Mouse (Mus musculus) MEL (cell line): ENCODE results near the gene Carm1.

Experiments
- CHD2 ChIP-seq: IDR thresholded peaks from 2 replicates; pipeline ENCODE4 v1.6.1; 2011; ENCODE audit warnings: low read length, improper control_type of control experiment
- CTCF ChIP-seq, 3 experiments: IDR thresholded peaks in 2 of 3; conservative IDR thresholded peaks in 1 of 3; 2 replicates each; pipeline ENCODE4 v1.5.1; 2011 to 2012; ENCODE audit warnings: low read length in 3 of 3, low read depth in 2 of 3, mild to moderate bottlenecking in 2 of 3, improper control_type of control experiment in 1 of 3, inconsistent platforms in 1 of 3, mixed read lengths in 1 of 3, moderate library complexity in 1 of 3; ENCODE audit not compliant: control insufficient read depth in 1 of 3, insufficient read depth in 1 of 3, poor library complexity in 1 of 3, severe bottlenecking in 1 of 3
- EP300 ChIP-seq, 2 experiments: IDR thresholded peaks; 2 replicates each; pipeline ENCODE4 v1.6.1; 2011; ENCODE audit warnings: improper control_type of control experiment in 2 of 2, low read length in 2 of 2, low read depth in 1 of 2, mild to moderate bottlenecking in 1 of 2
- GATA1 ChIP-seq: IDR thresholded peaks from 2 replicates; pipeline ENCODE4 v1.6.1; 2011; ENCODE audit warnings: low read depth, low read length, improper control_type of control experiment
- HCFC1 ChIP-seq: IDR thresholded peaks from 2 replicates; pipeline ENCODE4 v1.6.1; 2012; ENCODE audit warnings: low read depth, mild to moderate bottlenecking, inconsistent platforms, low read length, improper control_type of control experiment, moderate library complexity
- JUND ChIP-seq: IDR thresholded peaks from 2 replicates; pipeline ENCODE4 v1.6.1; 2011; ENCODE audit warnings: low read depth, mild to moderate bottlenecking, improper control_type of control experiment, low read length
- KAT2A ChIP-seq: conservative IDR thresholded peaks from 2 replicates; pipeline ENCODE4 v1.6.1; 2012; ENCODE audit warnings: low read depth, low read length, improper control_type of control experiment, inconsistent platforms
- MAX ChIP-seq: IDR thresholded peaks from 2 replicates; pipeline ENCODE4 v1.6.1; 2011; ENCODE audit warnings: low read length, improper control_type of control experiment
- MEF2A ChIP-seq: IDR thresholded peaks from 2 replicates; pipeline ENCODE4 v1.6.1; 2014; ENCODE audit warnings: low read depth, mild to moderate bottlenecking, inconsistent platforms, low read length, improper control_type of control experiment; ENCODE audit not compliant: poor library complexity, insufficient replicate concordance, severe bottlenecking; ENCODE audit errors: extremely low read depth
- NRF1 ChIP-seq: IDR thresholded peaks from 2 replicates; pipeline ENCODE4 v1.6.1; 2014; ENCODE audit warnings: low read depth, mild to moderate bottlenecking, inconsistent platforms, low read length, improper control_type of control experiment, moderate library complexity; ENCODE audit not compliant: poor library complexity, insufficient read depth, severe bottlenecking
- POLR2A ChIP-seq, 2 experiments: IDR thresholded peaks; 2 replicates each; pipeline ENCODE4 v1.6.1; 2011 to 2012; ENCODE audit warnings: low read length in 2 of 2, mild to moderate bottlenecking in 2 of 2, control low read depth in 1 of 2, improper control_type of control experiment in 1 of 2, low read depth in 1 of 2, moderate library complexity in 1 of 2; ENCODE audit not compliant: control insufficient read depth in 1 of 2, insufficient read depth in 1 of 2, poor library complexity in 1 of 2
- TBP ChIP-seq: IDR thresholded peaks from 2 replicates; pipeline ENCODE4 v1.8.0; 2011; ENCODE audit warnings: low read depth, low read length, improper control_type of control experiment
- USF1 ChIP-seq: IDR thresholded peaks from 2 replicates; pipeline ENCODE4 v1.6.1; 2014; ENCODE audit warnings: low read depth, mild to moderate bottlenecking, inconsistent platforms, low read length, improper control_type of control experiment, moderate library complexity
- ZKSCAN1 ChIP-seq: IDR thresholded peaks from 2 replicates; pipeline ENCODE4 v1.6.1; 2012; ENCODE audit warnings: low read depth, mild to moderate bottlenecking, inconsistent platforms, low read length, improper control_type of control experiment, moderate library complexity

- no peak for TF ChIP-seq JUND
- no peak for TF ChIP-seq NRF1
- TF ChIP-seq ZKSCAN1 = no peak
- no peak for TF ChIP-seq GATA1
- no peak for TF ChIP-seq CTCF (IDR thresholded peaks at IDR 0.05 in 2 of 3, conservative IDR thresholded peaks at IDR 0.05 in 1 of 3; ENCODE audit: control insufficient read depth in 1 of 3, insufficient read depth in 1 of 3, low read depth in 2 of 3, low read length in 3 of 3, poor library complexity in 1 of 3, severe bottlenecking in 1 of 3)
- no peak for TF ChIP-seq POLR2A (IDR thresholded peaks at IDR 0.05; ENCODE audit: control insufficient read depth in 1 of 2, insufficient read depth in 1 of 2, low read depth in 1 of 2, low read length in 2 of 2, poor library complexity in 1 of 2)
- no peak for TF ChIP-seq EP300 (IDR thresholded peaks at IDR 0.05; ENCODE audit: low read depth in 1 of 2, low read length in 2 of 2)
- no peak for TF ChIP-seq CHD2
- TF ChIP-seq KAT2A = no peak
- no peak for TF ChIP-seq TBP
- TF ChIP-seq HCFC1 = no peak
- TF ChIP-seq USF1 = no peak
- TF ChIP-seq MEF2A = no peak
- TF ChIP-seq MAX = no peak
Measured at GRCm38 (mm10) chr9:21601073-21601472, 54.4 kb downstream of the Carm1 start.
